Mouse (Mus musculus) cerebellum, adult 9-10 months (tissue): Measurements from ENCODE around the gene Mmp24.
A peak's percentile ranks its signal among the peaks of the same experiment; 100 is the strongest.

Experiments used
- DNase-seq: peaks from one replicate; pipeline ENCODE4 v3.0.0; 2022

Mmp24 gene

GRCm38 (mm10) chr2:155776824-155777687 is 1.9 kb downstream of the Mmp24 start:
- DNase-seq, result peak; percentile 68

GRCm38 (mm10) chr2:155777688-155777985 is 2.5 kb downstream of the Mmp24 start:
- peak; percentile 68 for DNase-seq

GRCm38 (mm10) chr2:155778004-155778403 is 2.9 kb downstream of the Mmp24 start:
- DNase-seq, result peak; percentile 59

- peak; percentile 68 for DNase-seq
Measured at GRCm38 (mm10) chr2:155779066-155779465, 3.9 kb downstream of the Mmp24 start.

- peak; percentile 64 for DNase-seq
Measured at GRCm38 (mm10) chr2:155779506-155779905, 4.4 kb downstream of the Mmp24 start.

GRCm38 (mm10) chr2:155784534-155784933 is 9.4 kb downstream of the Mmp24 start:
- peak; percentile 74 for DNase-seq

- no peak for DNase-seq
Measured at GRCm38 (mm10) chr2:155786905-155787304, 11.8 kb downstream of the Mmp24 start.

- peak; percentile 76 for DNase-seq
Measured at GRCm38 (mm10) chr2:155787949-155788931, 13.1 kb downstream of the Mmp24 start.

- DNase-seq, result no peak
Measured at GRCm38 (mm10) chr2:155792899-155793298, 17.8 kb downstream of the Mmp24 start.

GRCm38 (mm10) chr2:155794674-155795445 is 19.7 kb downstream of the Mmp24 start:
- peak; percentile 100 for DNase-seq

- DNase-seq, result no peak
Measured at GRCm38 (mm10) chr2:155798613-155799012, 23.5 kb downstream of the Mmp24 start.

- no peak for DNase-seq
Measured at GRCm38 (mm10) chr2:155802761-155803160, 27.6 kb downstream of the Mmp24 start.

GRCm38 (mm10) chr2:155804053-155804452 is 28.9 kb downstream of the Mmp24 start:
- no peak for DNase-seq

GRCm38 (mm10) chr2:155805231-155805924 is 30.2 kb downstream of the Mmp24 start:
- peak; percentile 100 for DNase-seq

GRCm38 (mm10) chr2:155805925-155806255 is 30.7 kb downstream of the Mmp24 start:
- no peak for DNase-seq

GRCm38 (mm10) chr2:155806548-155806947 is 31.4 kb downstream of the Mmp24 start:
- DNase-seq, result peak; percentile 98

- no peak for DNase-seq
Measured at GRCm38 (mm10) chr2:155807408-155807807, 32.3 kb downstream of the Mmp24 start.

GRCm38 (mm10) chr2:155809620-155810019 is 34.5 kb downstream of the Mmp24 start:
- no peak for DNase-seq

GRCm38 (mm10) chr2:155811821-155812396 is 36.8 kb downstream of the Mmp24 start:
- peak; percentile 99 for DNase-seq

GRCm38 (mm10) chr2:155812637-155813036 is 37.5 kb downstream of the Mmp24 start:
- DNase-seq, result peak; percentile 65

- DNase-seq, result peak; percentile 53
Measured at GRCm38 (mm10) chr2:155814829-155815228, 39.7 kb downstream of the Mmp24 start.

GRCm38 (mm10) chr2:155816179-155816578 is 41.0 kb downstream of the Mmp24 start:
- peak; percentile 79 for DNase-seq
